Comparison of ENCODE assay signal across 15 mouse cellular contexts in genomic region chr12:72234966-72235365, GRCm38 (mm10). TPM values are rescaled to one million over a fixed set of nuclear protein-coding genes. Genes with fewer than 3 reads are reported as not detected.
A peak's percentile ranks its signal among the peaks of the same experiment; 100 is the strongest.
DNase-seq lines count a peak whose midpoint lies in the region; ATAC-seq lines count a peak whose summit lies in the region.
"Had no signal": no experiment of that assay in that cellular context is flagged by ENCODE, and none has a peak within 500 bp of the region (broad histone marks: within the 10 kb centered on the region; RNA-seq: fewer than 3 reads in every experiment).

No protein-coding gene starts in this region.

- no peak for ATAC-seq in embryonic facial prominence, embryonic 14.5 days (ENCODE audit: low read depth)
- no peak for ATAC-seq in hindbrain, embryonic 13.5 days (ENCODE audit: low FRiP score)
- ATAC-seq in midbrain, embryonic 16.5 days: no peak

- H3K27ac ChIP-seq in embryonic facial prominence, embryonic 14.5 days (replicated peaks; ENCODE audit: low read depth, low read length): no peak overlapping the region
- peak overlapping the region; percentile 98 for H3K27ac ChIP-seq in hindbrain, embryonic 13.5 days
- H3K27ac ChIP-seq in midbrain, embryonic 16.5 days (ENCODE audit: low read length): peak overlapping the region; percentile 98
- H3K27ac ChIP-seq: liver, embryonic 14.5 days had no signal

- peak; percentile 50 to 51 for DNase-seq in cerebellum, postnatal 25 days
- no peak for DNase-seq in embryonic facial prominence, embryonic 14.5 days (ENCODE audit: low spot score)
- no peak for DNase-seq in adrenal gland, postnatal 10 days
- DNase-seq in right cerebral cortex, postnatal 25 days: no peak
- no peak for DNase-seq in right cerebral cortex, adult 18-20 months
- DNase-seq: kidney, adult 11 months; lung, postnatal 4 days had no signal

- H3K9me3 ChIP-seq in embryonic facial prominence, embryonic 14.5 days (ENCODE audit: control insufficient read depth, low read length): no peaks in the 10 kb centered on the region
- H3K9me3 ChIP-seq in hindbrain, embryonic 13.5 days: no peaks in the 10 kb centered on the region
- no peaks in the 10 kb centered on the region for H3K9me3 ChIP-seq in midbrain, embryonic 16.5 days (replicated peaks; ENCODE audit: control insufficient read depth, low read length, poor library complexity, severe bottlenecking)

- peak overlapping the region; percentile 3; the same call in 1 of the 2 replicates for H3K4me3 ChIP-seq in embryonic facial prominence, embryonic 14.5 days (ENCODE audit: low read depth, low read length)
- H3K4me3 ChIP-seq in hindbrain, embryonic 13.5 days: peak overlapping the region; percentile 74
- peak overlapping the region; percentile 82 for H3K4me3 ChIP-seq in midbrain, embryonic 16.5 days (ENCODE audit: low read depth, low read length)

- peak overlapping the region; percentile 7; the same call in 1 of the 2 replicates for H3K4me2 ChIP-seq in embryonic facial prominence, embryonic 14.5 days (ENCODE audit: low read depth, low read length)
- H3K4me2 ChIP-seq in hindbrain, embryonic 13.5 days: peak overlapping the region; percentile 66
- peak overlapping the region; percentile 76 for H3K4me2 ChIP-seq in midbrain, embryonic 16.5 days (ENCODE audit: low read length)

- H3K9ac ChIP-seq in embryonic facial prominence, embryonic 14.5 days (ENCODE audit: low read depth, low read length): no peak overlapping the region
- peak overlapping the region; percentile 97 for H3K9ac ChIP-seq in hindbrain, embryonic 13.5 days
- H3K9ac ChIP-seq in midbrain, embryonic 16.5 days (ENCODE audit: low read depth, low read length): peak overlapping the region; percentile 99
- H3K9ac ChIP-seq: liver, embryonic 14.5 days had no signal

- peaks cover 17% of the 10 kb centered on the region for H3K27me3 ChIP-seq in embryonic facial prominence, embryonic 14.5 days (replicated peaks; ENCODE audit: control insufficient read depth, insufficient read depth, low read length)
- no peaks in the 10 kb centered on the region for H3K27me3 ChIP-seq in hindbrain, embryonic 13.5 days
- no peaks in the 10 kb centered on the region for H3K27me3 ChIP-seq in midbrain, embryonic 16.5 days (ENCODE audit: control insufficient read depth, insufficient read depth, low read depth, low read length)

- peaks cover 4% of the 10 kb centered on the region; the same call in 1 of the 2 replicates for H3K4me1 ChIP-seq in embryonic facial prominence, embryonic 14.5 days (ENCODE audit: control insufficient read depth, insufficient read depth, low read length)
- H3K4me1 ChIP-seq in hindbrain, embryonic 13.5 days (replicated peaks): peaks cover 59% of the 10 kb centered on the region
- H3K4me1 ChIP-seq in midbrain, embryonic 16.5 days (ENCODE audit: control insufficient read depth, insufficient read depth, low read length): peaks cover 53% of the 10 kb centered on the region

- H3K36me3 ChIP-seq in embryonic facial prominence, embryonic 14.5 days (ENCODE audit: control insufficient read depth, insufficient read depth, low read length): no peaks in the 10 kb centered on the region
- 0 out of 2 replicates have a peak, but pooled peaks cover 2% of the 10 kb centered on the region for H3K36me3 ChIP-seq in hindbrain, embryonic 13.5 days
- H3K36me3 ChIP-seq in midbrain, embryonic 16.5 days (ENCODE audit: control insufficient read depth, insufficient read depth, low read length): no peaks in the 10 kb centered on the region

- WGBS in embryonic facial prominence, embryonic 14.5 days: 89% methylated on average over 9 of the region's 9 CpGs
- WGBS in hindbrain, embryonic 13.5 days: 45% methylated on average over 9 of the region's 9 CpGs
- 52% methylated on average over 9 of the region's 9 CpGs for WGBS in midbrain, embryonic 16.5 days

RNA-seq across cellular contexts. Expression of gene Ccdc175, which starts 50.1 kb away (rescaled TPM):
- polyA plus RNA-seq in embryonic facial prominence, embryonic 14.5 days (2014; fragmentation: Nextera tagmentation; extraction: Ambion mirVana): not detected in 2 replicates
- polyA plus RNA-seq in hindbrain, embryonic 13.5 days (2015; fragmentation: Nextera tagmentation; extraction: Ambion mirVana): not detected in 2 replicates
- polyA plus RNA-seq in midbrain, embryonic 16.5 days (2015; fragmentation: Nextera tagmentation; extraction: Ambion mirVana): not detected in 2 replicates
- total RNA-seq in adrenal gland, postnatal 10 days (2021): not detected
- total RNA-seq: adrenal gland, postnatal 4 days; left cerebral cortex, postnatal 36 days had no signal
- polyA plus RNA-seq: heart, postnatal 0 days; large intestine, adult 2 months; liver, embryonic 14.5 days; stomach, embryonic 16.5 days had no signal

Comparison
In these comparisons a context has a peak if more than half of its experiments do, and no peak if none do; other contexts are left out.
1. DNase-seq: peak in cerebellum, postnatal 25 days (2 of 2); none in embryonic facial prominence, embryonic 14.5 days (single experiment), adrenal gland, postnatal 10 days (single experiment), right cerebral cortex, postnatal 25 days (single experiment) and right cerebral cortex, adult 18-20 months (single experiment).
2. H3K4me2 ChIP-seq: peak in every context shown above with its lines; median percentile 76 in midbrain, embryonic 16.5 days; 66 in hindbrain, embryonic 13.5 days; 7 in embryonic facial prominence, embryonic 14.5 days.
3. H3K4me3 ChIP-seq: peak in every context shown above with its lines; median percentile 82 in midbrain, embryonic 16.5 days; 74 in hindbrain, embryonic 13.5 days; 3 in embryonic facial prominence, embryonic 14.5 days.